Mouse (Mus musculus) large intestine, adult 2 months (tissue): Measurements from ENCODE around the gene Dusp22. TPM values are rescaled to one million over a fixed set of nuclear protein-coding genes. Genes with fewer than 3 reads are reported as not detected.

Experiments
- polyA plus RNA-seq: library from polyadenylated mRNA; depleted of rRNA; stranded (reverse); fragments of >200 nt; gene quantifications from 2 replicates; pipeline ENCODE4 v1.2.3, GENCODE M21; 2012; rRNA removed

Dusp22 gene
- polyA plus RNA-seq, 1 experiment: 3.8 TPM

Other genes with a start within 250 kb of the Dusp22 start
- 174 and 224 TPM in 2 replicates for gene Uqcrfs1, start 114.6 kb upstream of the Dusp22 start, polyA plus RNA-seq
- gene Irf4, start 89.2 kb downstream of the Dusp22 start, polyA plus RNA-seq: 4.0 and 7.8 TPM in 2 replicates